Mouse (Mus musculus) ES-E14 (cell line): Measurements from ENCODE around the gene Vps41.

ENCODE experiments used
- CHD2 ChIP-seq: IDR thresholded peaks from 2 replicates; pipeline ENCODE4 v1.6.1; 2014; ENCODE audit warnings: mild to moderate bottlenecking, low read depth, low read length, inconsistent platforms
- HCFC1 ChIP-seq: IDR thresholded peaks from 2 replicates; pipeline ENCODE4 v1.6.1; 2012; ENCODE audit warnings: low read length, inconsistent platforms, borderline replicate concordance; ENCODE audit not compliant: insufficient read depth
- ZC3H11A ChIP-seq: IDR thresholded peaks from 2 replicates; pipeline ENCODE4 v1.6.1; 2012; ENCODE audit warnings: low read depth, mild to moderate bottlenecking, inconsistent platforms, low read length, borderline replicate concordance

- TF ChIP-seq CHD2: no peak
- no peak for TF ChIP-seq ZC3H11A
- TF ChIP-seq HCFC1: no peak
These were observed 123.3 kb downstream of the Vps41 start for GRCm38 (mm10) chr13:18840366-18840765.
